In the genomic region with DNA sequence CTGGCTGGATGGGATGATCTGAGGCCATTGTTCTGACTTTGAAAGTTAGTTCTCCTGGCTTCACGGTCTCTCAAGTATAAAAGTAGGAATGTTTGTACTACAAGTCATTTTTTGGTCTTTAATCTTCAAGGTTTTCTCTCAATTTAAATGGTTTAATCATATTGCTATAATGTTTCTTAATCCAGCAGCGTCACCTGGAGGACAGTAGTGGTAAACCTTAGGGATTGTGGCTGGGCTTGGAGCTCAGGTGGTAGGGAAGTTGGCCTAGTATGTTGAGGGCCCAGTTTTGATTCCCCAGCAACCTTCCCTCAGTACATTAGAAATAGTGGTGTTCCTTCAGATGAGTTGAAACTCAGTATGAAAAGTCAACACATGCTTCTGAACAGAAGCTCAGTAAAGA, we compare ENCODE assay signal across 10 mouse cellular contexts. TPM values are rescaled to one million over a fixed set of nuclear protein-coding genes. Genes with fewer than 3 reads are reported as not detected.
DNase-seq lines count a peak whose midpoint lies in the region; ATAC-seq and TF ChIP-seq lines count a peak whose summit lies in the region.
"Had no signal": no experiment of that assay in that cellular context is flagged by ENCODE, and none has a peak within 500 bp of the region (broad histone marks: within the 10 kb centered on the region; RNA-seq: fewer than 3 reads in every experiment).

No protein-coding gene starts in this region.

- H3K36me3 ChIP-seq in kidney, adult 2 months (ENCODE audit: control insufficient read depth, insufficient read depth, low read length): no peaks in the 10 kb centered on the region; the same call in 1 of the 2 replicates
- H3K36me3 ChIP-seq in kidney, embryonic 14.5 days (ENCODE audit: control insufficient read depth, insufficient read depth, low read length): peaks cover 34% of the 10 kb centered on the region
- peaks cover 13% of the 10 kb centered on the region for H3K36me3 ChIP-seq in ES-E14 (ENCODE audit: control insufficient read depth, insufficient read depth, low read length, poor library complexity, severe bottlenecking)

- 65% methylated on average over 2 of the region's 2 CpGs for WGBS in kidney, adult 2 months
- WGBS in kidney, embryonic 14.5 days: 90% methylated on average over 2 of the region's 2 CpGs

- no peaks in the 10 kb centered on the region for H3K27me3 ChIP-seq in kidney, adult 2 months (replicated peaks; ENCODE audit: control insufficient read depth, insufficient read depth, low read length)
- no peaks in the 10 kb centered on the region for H3K27me3 ChIP-seq in kidney, embryonic 14.5 days (ENCODE audit: control insufficient read depth, insufficient read depth, low read length)
- H3K27me3 ChIP-seq: embryonic facial prominence, embryonic 12.5 days; limb, embryonic 12.5 days had no signal

- no peak for ATAC-seq in kidney, embryonic 14.5 days (ENCODE audit: low FRiP score, low TSS enrichment)
- ATAC-seq in activated CD4-positive, CD25-positive, alpha-beta regulatory T cell, adult 4 months: no peak

- no peak overlapping the region for H3K27ac ChIP-seq in kidney, adult 2 months (ENCODE audit: insufficient read depth, low read depth, low read length)
- H3K27ac ChIP-seq in kidney, embryonic 14.5 days (ENCODE audit: low read depth, low read length): no peak overlapping the region
- H3K27ac ChIP-seq in ES-E14 (ENCODE audit: insufficient read depth, low read depth, low read length, poor library complexity, severe bottlenecking): no peak overlapping the region
- no peak overlapping the region for H3K27ac ChIP-seq in embryonic fibroblast, embryonic 13.5 days (ENCODE audit: insufficient read depth, low read length)
- H3K27ac ChIP-seq: embryonic facial prominence, embryonic 12.5 days; limb, embryonic 12.5 days had no signal

- H3K4me2 ChIP-seq in kidney, embryonic 14.5 days (replicated peaks; ENCODE audit: low read depth, low read length): no peak overlapping the region
- H3K4me2 ChIP-seq: embryonic facial prominence, embryonic 12.5 days; limb, embryonic 12.5 days had no signal

- peaks cover 13% of the 10 kb centered on the region; the same call in 1 of the 2 replicates for H3K4me1 ChIP-seq in kidney, adult 2 months (ENCODE audit: control insufficient read depth, insufficient read depth, low read length)
- H3K4me1 ChIP-seq in kidney, embryonic 14.5 days (ENCODE audit: control insufficient read depth, insufficient read depth, low read length): peaks cover 17% of the 10 kb centered on the region
- H3K4me1 ChIP-seq in ES-E14 (ENCODE audit: control insufficient read depth in 2 of 2, insufficient read depth in 2 of 2, low read length in 2 of 2, poor library complexity in 1 of 2): peaks cover 5 to 6% of the 10 kb centered on the region in 2 experiments; a peak in 3 of 4 replicates
- H3K4me1 ChIP-seq in embryonic fibroblast, embryonic 13.5 days (ENCODE audit: control insufficient read depth, insufficient read depth, low read length): peaks cover 19% of the 10 kb centered on the region

- in situ Hi-C loops in ES-E14 (cut with MboI; ENCODE audit: low sequenced_read_pairs in 2 of 2, unreplicated experiment in 2 of 2): no loop called here

- H3K9ac ChIP-seq in kidney, embryonic 14.5 days (ENCODE audit: low read depth, low read length): no peak overlapping the region
- H3K9ac ChIP-seq in ES-E14 (ENCODE audit: insufficient read depth, low read depth, low read length, poor library complexity, severe bottlenecking): peak overlapping the region; percentile 58; the same call in 1 of the 2 replicates
- H3K9ac ChIP-seq: embryonic facial prominence, embryonic 12.5 days; limb, embryonic 12.5 days had no signal

- TF ChIP-seq POLR2A in kidney, adult 2 months (IDR thresholded peaks at IDR 0.05; ENCODE audit: low read depth, low read length): no peak
- TF ChIP-seq POLR2A in embryonic fibroblast, embryonic 13.5 days (IDR thresholded peaks at IDR 0.05; ENCODE audit: low read depth, low read length): no peak

- no peaks in the 10 kb centered on the region for H3K9me3 ChIP-seq in kidney, embryonic 14.5 days (ENCODE audit: control insufficient read depth, low read length)
- no peaks in the 10 kb centered on the region for H3K9me3 ChIP-seq in ES-E14 (ENCODE audit: control insufficient read depth, insufficient read depth, low read depth, low read length)
- H3K9me3 ChIP-seq: embryonic facial prominence, embryonic 12.5 days; limb, embryonic 12.5 days had no signal

- peak; percentile 61 for TF ChIP-seq CTCF in kidney, adult 2 months (conservative IDR thresholded peaks at IDR 0.05; ENCODE audit: insufficient read depth, insufficient read length, low read depth, low read length)
- no peak for TF ChIP-seq CTCF in embryonic fibroblast, embryonic 13.5 days (IDR thresholded peaks at IDR 0.05; ENCODE audit: borderline replicate concordance, insufficient read depth, low read length)

- DNase-seq in kidney, adult 2 months: peak; percentile 45
- DNase-seq in ES-E14 (ENCODE audit: low read depth, low spot score): no peak
- DNase-seq in naive thymus-derived CD4-positive, alpha-beta T cell, adult 2 months (ENCODE audit: low read depth): peak; percentile 74
- no peak for DNase-seq in ovary, postnatal 10 days (ENCODE audit: low spot score)
- no peak for DNase-seq in retina, embryonic 14.5 days (ENCODE audit: low spot score)

- no peak overlapping the region for H3K4me3 ChIP-seq in kidney, adult 2 months (ENCODE audit: insufficient read depth, low read depth, low read length)
- H3K4me3 ChIP-seq in kidney, embryonic 14.5 days (ENCODE audit: low read length): no peak overlapping the region
- peak overlapping the region in 1 of 2 experiments; percentile 13; a peak in 1 of 4 replicates for H3K4me3 ChIP-seq in ES-E14 (ENCODE audit: insufficient read depth in 1 of 2, low read depth in 1 of 2, low read length in 2 of 2, poor library complexity in 1 of 2, severe bottlenecking in 1 of 2)
- peak overlapping the region; percentile 9; the same call in 1 of the 2 replicates for H3K4me3 ChIP-seq in embryonic fibroblast, embryonic 13.5 days (ENCODE audit: insufficient read depth, low read length)
- H3K4me3 ChIP-seq: embryonic facial prominence, embryonic 12.5 days; limb, embryonic 12.5 days had no signal

TF ChIP-seq in ES-E14, 5 proteins besides CTCF, POLR2A, EP300 and RAD21:
- TF ChIP-seq ZC3H11A (IDR thresholded peaks at IDR 0.05; ENCODE audit: borderline replicate concordance, low read depth, low read length): no peak
- no peak for TF ChIP-seq ZNF384 (IDR thresholded peaks at IDR 0.05; ENCODE audit: low read depth, low read length)
- no peak for TF ChIP-seq CHD2 (IDR thresholded peaks at IDR 0.05; ENCODE audit: low read depth, low read length)
- TF ChIP-seq MAFK (IDR thresholded peaks at IDR 0.05; ENCODE audit: insufficient read depth, low read depth, low read length): no peak
- no peak for TF ChIP-seq HCFC1 (IDR thresholded peaks at IDR 0.05; ENCODE audit: borderline replicate concordance, insufficient read depth, low read length)

RNA-seq across cellular contexts. Expression of gene Ywhah, which starts 3.0 kb away (rescaled TPM):
- 71.8 and 90.6 TPM in 2 replicates for polyA plus RNA-seq in kidney, adult 2 months (2012; rRNA removed)
- 286 and 318 TPM in 2 replicates for polyA plus RNA-seq in kidney, embryonic 14.5 days (2014; fragmentation: Nextera tagmentation; extraction: Ambion mirVana)
- 59.4 and 99.0 TPM in 2 replicates for total RNA-seq in ES-E14 (2012; rRNA removed)
- polyA plus RNA-seq in embryonic fibroblast, embryonic 13.5 days (2011; ENCODE audit: insufficient read length, low read depth, missing spikeins): 306 and 356 TPM in 2 replicates
- 100 to 1,000 TPM; 255 to 299 TPM for polyA plus RNA-seq in activated CD4-positive, CD25-positive, alpha-beta regulatory T cell, adult 4 months (2017; shearing (Covaris generic))

Comparison
In these comparisons a context has a peak if more than half of its experiments do, and no peak if none do; other contexts are left out.
1. DNase-seq: peak in kidney, adult 2 months (single experiment) and naive thymus-derived CD4-positive, alpha-beta T cell, adult 2 months (single experiment); none in ES-E14 (single experiment), ovary, postnatal 10 days (single experiment) and retina, embryonic 14.5 days (single experiment).